Mouse (Mus musculus) cortical plate, adult 2 months (tissue): ENCODE results near the gene Igfals.

Experiments
- CTCF ChIP-seq: fragments of 200-500 bp; IDR thresholded peaks from 2 replicates; pipeline ENCODE4 v1.5.1; 2011; ENCODE audit warnings: mild to moderate bottlenecking, control low read depth, low read length; ENCODE audit not compliant: insufficient read depth; ENCODE audit errors: extremely low read depth
- POLR2A ChIP-seq: fragments of 200-500 bp; IDR thresholded peaks from 2 replicates; pipeline ENCODE4 v1.6.1; 2011; ENCODE audit warnings: mild to moderate bottlenecking, low read length, control low read depth; ENCODE audit not compliant: insufficient read depth; ENCODE audit errors: extremely low read depth

DNA sequence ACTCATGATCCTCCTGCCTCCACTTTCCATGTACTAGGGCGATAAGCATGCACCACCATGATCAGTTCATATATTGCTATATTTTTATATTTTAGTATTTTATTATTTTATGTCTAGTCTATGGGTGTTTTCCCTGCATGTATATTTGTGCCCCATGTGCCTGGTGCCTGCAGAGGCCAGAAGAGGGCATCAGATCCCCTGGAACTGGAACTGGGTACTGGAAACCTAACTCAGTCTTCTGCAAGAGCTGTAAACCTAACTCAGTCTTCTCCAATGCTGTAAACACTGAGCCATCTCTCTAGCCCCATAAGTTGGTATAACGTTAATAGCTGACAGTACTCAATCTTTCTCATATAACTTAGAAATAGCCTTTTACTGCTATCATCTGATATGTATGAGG, 23.2 kb upstream of the Igfals start:
- TF ChIP-seq CTCF (no peak), POLR2A (no peak)
